Mouse (Mus musculus) midbrain, embryonic 14.5 days (tissue): ENCODE measurements around the gene Hcrtr2. TPM values are rescaled to one million over a fixed set of nuclear protein-coding genes. Genes with fewer than 3 reads are reported as not detected.

ENCODE experiments used
- ATAC-seq: fragments of 200-750 bp; cut with Nextera tagmentation; 2 replicates; pipeline ENCODE4 v1.8.0; 2017; ENCODE audit warnings: moderate number of reproducible peaks, moderate library complexity; ENCODE audit not compliant: low FRiP score, low TSS enrichment
- DNase-seq: peaks from one replicate; pipeline ENCODE4 v3.0.0-alpha.2; 2015
- H3K27ac ChIP-seq: fragments of 300-500 bp; sonication (generic); replicated peaks from 2 replicates; pipeline ENCODE4 v1.5.1; 2014; ENCODE audit warnings: mild to moderate bottlenecking, low read depth, low read length, moderate library complexity
- H3K27me3 ChIP-seq: fragments of 300-500 bp; sonication (generic); 2 replicates; pipeline ENCODE4 v1.6.1; 2014; ENCODE audit warnings: low read length, control low read depth, mixed read lengths; ENCODE audit not compliant: control insufficient read depth, insufficient read depth
- H3K36me3 ChIP-seq: fragments of 300-500 bp; sonication (generic); 2 replicates; pipeline ENCODE4 v1.6.1; 2014; ENCODE audit warnings: low read length, control low read depth; ENCODE audit not compliant: control insufficient read depth, insufficient read depth
- H3K4me1 ChIP-seq: fragments of 300-500 bp; sonication (generic); 2 replicates; pipeline ENCODE4 v1.6.1; 2014; ENCODE audit warnings: mild to moderate bottlenecking, antibody characterized with exemption, low read length, control low read depth; ENCODE audit not compliant: control insufficient read depth, insufficient read depth
- H3K4me2 ChIP-seq: fragments of 300-500 bp; sonication (generic); 2 replicates; pipeline ENCODE4 v1.6.1; 2014; ENCODE audit warnings: mild to moderate bottlenecking, low read length, moderate library complexity
- H3K4me3 ChIP-seq: fragments of 300-500 bp; sonication (generic); replicated peaks from 2 replicates; pipeline ENCODE4 v1.5.1; 2014; ENCODE audit warnings: low read depth, low read length
- H3K9ac ChIP-seq: fragments of 300-500 bp; sonication (generic); replicated peaks from 2 replicates; pipeline ENCODE4 v1.6.1; 2014; ENCODE audit warnings: mild to moderate bottlenecking, low read length, moderate library complexity
- H3K9me3 ChIP-seq: fragments of 300-500 bp; sonication (generic); 2 replicates; pipeline ENCODE4 v1.6.1; 2016; ENCODE audit warnings: low read length, control low read depth, mixed read lengths; ENCODE audit not compliant: control insufficient read depth
- WGBS: fragments of 180-500 bp; shearing (Covaris S2); extraction: QIAGEN DNeasy Blood & Tissue Kit; methylation state at CpG from one replicate; pipeline ENCODE4 v1.1.7; 2014; 5-methylcytosine and 5-hydroxymethylcytosine counted together
- polyA plus RNA-seq: library from polyadenylated mRNA; unstranded; fragments of >200 nt; fragmentation: Nextera tagmentation; extraction: Ambion mirVana; gene quantifications from 2 replicates; pipeline ENCODE4 v1.2.1, GENCODE M21; 2014

The Hcrtr2 gene
- polyA plus RNA-seq, 1 experiment from 2014 or later, result 6.2 TPM

- Histone ChIP-seq H3K4me1 (no peaks in the 10 kb centered on the region), H3K4me3 (no peak overlapping the region), H3K4me2 (no peak overlapping the region), H3K27me3 (no peaks in the 10 kb centered on the region), H3K9me3 (no peaks in the 10 kb centered on the region), H3K9ac (no peak overlapping the region), H3K27ac (no peak overlapping the region), H3K36me3 (no peaks in the 10 kb centered on the region)
- WGBS, result 89% methylated on average over 7 of the region's 7 CpGs
- DNase-seq (no peak), ATAC-seq (no peak)
Observed at GRCm38 (mm10) chr9:76252544-76252943, 71.1 kb downstream of the Hcrtr2 start.

GRCm38 (mm10) chr9:76252109-76252508, 71.5 kb downstream of the Hcrtr2 start:
- WGBS, result 93% methylated on average over 4 of the region's 4 CpGs
- Histone ChIP-seq H3K4me3 (no peak overlapping the region), H3K27ac (no peak overlapping the region), H3K27me3 (no peaks in the 10 kb centered on the region), H3K4me1 (no peaks in the 10 kb centered on the region), H3K36me3 (no peaks in the 10 kb centered on the region), H3K4me2 (no peak overlapping the region), H3K9me3 (no peaks in the 10 kb centered on the region), H3K9ac (no peak overlapping the region)
- no peak for ATAC-seq
- DNase-seq, result no peak

GRCm38 (mm10) chr9:76242322-76242721, 81.3 kb downstream of the Hcrtr2 start:
- no peaks in the 10 kb centered on the region for H3K36me3 ChIP-seq
- no peaks in the 10 kb centered on the region for H3K4me1 ChIP-seq
- no peak overlapping the region for H3K4me3 ChIP-seq
- 84% methylated on average over 1 of the region's 1 CpGs for WGBS
- DNase-seq (no peak), ATAC-seq (no peak)
- H3K27me3 ChIP-seq, result no peaks in the 10 kb centered on the region
- H3K4me2 ChIP-seq, result no peak overlapping the region
- no peaks in the 10 kb centered on the region for H3K9me3 ChIP-seq
- no peak overlapping the region for H3K9ac ChIP-seq
- no peak overlapping the region for H3K27ac ChIP-seq

- Histone ChIP-seq H3K4me1 (peaks cover 4% of the 10 kb centered on the region; the same call in 1 of the 2 replicates), H3K4me2 (no peak overlapping the region), H3K27me3 (no peaks in the 10 kb centered on the region), H3K4me3 (no peak overlapping the region), H3K36me3 (no peaks in the 10 kb centered on the region), H3K9me3 (no peaks in the 10 kb centered on the region), H3K27ac (no peak overlapping the region), H3K9ac (no peak overlapping the region)
- 80% methylated on average over 5 of the region's 5 CpGs for WGBS
- ATAC-seq, result no peak
- DNase-seq, result no peak
Observed at GRCm38 (mm10) chr9:76237946-76238345, 85.7 kb downstream of the Hcrtr2 start.

GRCm38 (mm10) chr9:76237243-76237642, 86.4 kb downstream of the Hcrtr2 start:
- DNase-seq, result no peak
- WGBS, result 68% methylated on average over 12 of the region's 12 CpGs
- Histone ChIP-seq H3K4me2 (no peak overlapping the region), H3K27me3 (no peaks in the 10 kb centered on the region), H3K9me3 (no peaks in the 10 kb centered on the region), H3K36me3 (no peaks in the 10 kb centered on the region), H3K9ac (no peak overlapping the region), H3K27ac (no peak overlapping the region), H3K4me3 (no peak overlapping the region), H3K4me1 (peaks cover 4% of the 10 kb centered on the region; the same call in 1 of the 2 replicates)
- no peak for ATAC-seq

GRCm38 (mm10) chr9:76236626-76237025, 87.0 kb downstream of the Hcrtr2 start:
- peak; percentile 67; the same call in 1 of the 2 replicates for ATAC-seq
- WGBS, result 2% methylated on average over 7 of the region's 7 CpGs
- Histone ChIP-seq H3K9ac (no peak overlapping the region), H3K36me3 (no peaks in the 10 kb centered on the region), H3K27ac (no peak overlapping the region), H3K27me3 (no peaks in the 10 kb centered on the region), H3K4me2 (peak overlapping the region; percentile 66), H3K9me3 (no peaks in the 10 kb centered on the region), H3K4me1 (peaks cover 4% of the 10 kb centered on the region; the same call in 1 of the 2 replicates), H3K4me3 (peak overlapping the region; percentile 22)
- peak; percentile 86 for DNase-seq

- WGBS, result 3% methylated on average over 14 of the region's 14 CpGs
- Histone ChIP-seq H3K27ac (0 out of 2 replicates have a peak overlapping the region, but pooled peaks have one; percentile 14), H3K27me3 (no peaks in the 10 kb centered on the region), H3K4me3 (peak overlapping the region; percentile 22), H3K36me3 (no peaks in the 10 kb centered on the region), H3K4me1 (peaks cover 4% of the 10 kb centered on the region; the same call in 1 of the 2 replicates), H3K9me3 (no peaks in the 10 kb centered on the region), H3K9ac (0 out of 2 replicates have a peak overlapping the region, but pooled peaks have one; percentile 23), H3K4me2 (peak overlapping the region; percentile 66)
- ATAC-seq (peak; percentile 72; the same call in 1 of the 2 replicates), DNase-seq (peak; percentile 73)
Observed at GRCm38 (mm10) chr9:76235945-76236503, 87.6 kb downstream of the Hcrtr2 start.

- ATAC-seq (peak; percentile 47; the same call in 1 of the 2 replicates), DNase-seq (no peak)
- H3K4me1 ChIP-seq, result peaks cover 4% of the 10 kb centered on the region; the same call in 1 of the 2 replicates
- H3K27ac ChIP-seq, result no peak overlapping the region
- H3K36me3 ChIP-seq, result no peaks in the 10 kb centered on the region
- no peak overlapping the region for H3K4me2 ChIP-seq
- H3K9ac ChIP-seq, result no peak overlapping the region
- no peaks in the 10 kb centered on the region for H3K9me3 ChIP-seq
- no peaks in the 10 kb centered on the region for H3K27me3 ChIP-seq
- no peak overlapping the region for H3K4me3 ChIP-seq
- WGBS, result 66% methylated on average over 7 of the region's 7 CpGs
Observed at GRCm38 (mm10) chr9:76234899-76235298, 88.8 kb downstream of the Hcrtr2 start.

GRCm38 (mm10) chr9:76230400-76230799, 93.3 kb downstream of the Hcrtr2 start:
- ATAC-seq (no peak), DNase-seq (peak; percentile 19)
- no peak overlapping the region for H3K27ac ChIP-seq
- H3K4me1 ChIP-seq, result no peaks in the 10 kb centered on the region
- no peaks in the 10 kb centered on the region for H3K36me3 ChIP-seq
- no peaks in the 10 kb centered on the region for H3K9me3 ChIP-seq
- no peak overlapping the region for H3K4me3 ChIP-seq
- 32% methylated on average over 11 of the region's 11 CpGs for WGBS
- H3K27me3 ChIP-seq, result no peaks in the 10 kb centered on the region
- no peak overlapping the region for H3K9ac ChIP-seq
- 0 out of 2 replicates have a peak overlapping the region, but pooled peaks have one; percentile 5 for H3K4me2 ChIP-seq
